Mouse (Mus musculus) intestine, embryonic 16.5 days (tissue): ENCODE data around the gene Nup155. TPM values are rescaled to one million over a fixed set of nuclear protein-coding genes. Genes with fewer than 3 reads are reported as not detected.
"Not testable (repeated sequence)": the region's sequence is repeated elsewhere in the genome, so short reads cannot be mapped to it uniquely, and the experiment has no call there.

Experiments used
- ATAC-seq: fragments of 200-750 bp; cut with Nextera tagmentation; 2 replicates; pipeline ENCODE4 v1.8.0; 2017; ENCODE audit warnings: moderate TSS enrichment, moderate library complexity
- H3K27ac ChIP-seq: fragments of 300-500 bp; sonication (generic); 2 replicates; pipeline ENCODE4 v1.5.1; 2014; ENCODE audit warnings: mild to moderate bottlenecking, low read length
- H3K27me3 ChIP-seq: fragments of 300-500 bp; sonication (generic); replicated peaks from 2 replicates; pipeline ENCODE4 v1.6.1; 2014; ENCODE audit warnings: low read length, control low read depth, mixed read lengths; ENCODE audit not compliant: control insufficient read depth, insufficient read depth
- H3K36me3 ChIP-seq: fragments of 300-500 bp; sonication (generic); 2 replicates; pipeline ENCODE4 v1.6.1; 2014; ENCODE audit warnings: low read length, control low read depth; ENCODE audit not compliant: control insufficient read depth, insufficient read depth
- H3K4me1 ChIP-seq: fragments of 300-500 bp; sonication (generic); 2 replicates; pipeline ENCODE4 v1.6.1; 2014; ENCODE audit warnings: low read length, control low read depth, mixed read lengths; ENCODE audit not compliant: control insufficient read depth, insufficient read depth
- H3K4me2 ChIP-seq: fragments of 300-500 bp; sonication (generic); 2 replicates; pipeline ENCODE4 v1.6.1; 2014; ENCODE audit warnings: low read depth, low read length, control low read depth
- H3K4me3 ChIP-seq: fragments of 300-500 bp; sonication (generic); 2 replicates; pipeline ENCODE4 v1.5.1; 2014; ENCODE audit warnings: mild to moderate bottlenecking, low read length
- H3K9ac ChIP-seq: fragments of 300-500 bp; sonication (generic); 2 replicates; pipeline ENCODE4 v1.6.1; 2014; ENCODE audit warnings: low read depth, low read length
- H3K9me3 ChIP-seq: fragments of 300-500 bp; sonication (generic); 2 replicates; pipeline ENCODE4 v1.6.1; 2016; ENCODE audit warnings: low read length, control low read depth; ENCODE audit not compliant: control insufficient read depth
- WGBS: fragments of 180-500 bp; shearing (Covaris S2); extraction: QIAGEN DNeasy Blood & Tissue Kit; methylation state at CpG from one replicate; pipeline ENCODE4 v1.1.7; 2014; 5-methylcytosine and 5-hydroxymethylcytosine counted together
- polyA plus RNA-seq: library from polyadenylated mRNA; unstranded; fragments of >200 nt; fragmentation: Nextera tagmentation; extraction: Ambion mirVana; gene quantifications from 2 replicates; pipeline ENCODE4 v1.2.1, GENCODE M21; 2015

Nup155 gene
- 11.0 and 11.9 TPM in 2 replicates for polyA plus RNA-seq

GRCm38 (mm10) chr15:8108966-8109743, at the start of gene Nup155:
Gene Nup155, plus strand, starts transcription at chr15:8109273.
- Histone ChIP-seq H3K4me1 (peaks cover 9% of the 10 kb centered on the region), H3K4me2 (peak within 1 kb of the TSS; percentile 82), H3K27ac (peak within 1 kb of the TSS; percentile 64), H3K4me3 (peak within 1 kb of the TSS; percentile 66), H3K27me3 (no peaks in the 10 kb centered on the region), H3K9me3 (no peaks in the 10 kb centered on the region), H3K36me3 (peaks cover 4% of the 10 kb centered on the region; the same call in 1 of the 2 replicates), H3K9ac (peak within 1 kb of the TSS; percentile 77)
- peak; percentile 98 for ATAC-seq
- WGBS = under 1% methylated on average over 52 of the region's 54 CpGs

GRCm38 (mm10) chr15:8065221-8065620, 43.9 kb upstream of the Nup155 start:
- Histone ChIP-seq H3K27me3 (no peaks in the 10 kb centered on the region), H3K9ac (no peak overlapping the region), H3K27ac (no peak overlapping the region), H3K9me3 (no peaks in the 10 kb centered on the region), H3K4me3 (no peak overlapping the region), H3K36me3 (no peaks in the 10 kb centered on the region), H3K4me1 (no peaks in the 10 kb centered on the region), H3K4me2 (no peak overlapping the region)
- ATAC-seq = no peak
- WGBS = 68% methylated on average over 6 of the region's 6 CpGs

DNA sequence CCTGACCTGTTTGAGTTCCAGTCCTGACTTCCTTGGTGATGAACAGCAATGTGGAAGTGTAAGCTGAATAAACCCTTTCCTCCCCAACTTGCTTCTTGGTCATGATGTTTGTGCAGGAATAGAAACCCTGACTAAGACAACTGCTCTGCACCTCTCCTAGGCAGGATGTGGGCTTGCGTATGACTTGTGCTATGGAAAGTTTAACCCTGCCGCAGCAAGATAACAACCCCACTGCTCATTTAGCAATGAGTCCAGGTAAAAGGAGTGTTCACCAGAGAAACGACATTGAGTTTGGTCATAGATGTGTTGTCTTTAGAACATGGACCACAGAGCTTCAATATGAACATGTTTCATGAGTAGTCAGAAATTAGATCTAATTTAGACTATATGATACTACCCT, 35.9 kb upstream of the Nup155 start:
- H3K4me2 ChIP-seq, H3K9ac ChIP-seq, ATAC-seq, H3K27me3 ChIP-seq, H3K27ac ChIP-seq, H3K4me3 ChIP-seq, H3K4me1 ChIP-seq, H3K36me3 ChIP-seq, H3K9me3 ChIP-seq: not testable (repeated sequence)
- WGBS = 96% methylated on average over 3 of the region's 3 CpGs

DNA sequence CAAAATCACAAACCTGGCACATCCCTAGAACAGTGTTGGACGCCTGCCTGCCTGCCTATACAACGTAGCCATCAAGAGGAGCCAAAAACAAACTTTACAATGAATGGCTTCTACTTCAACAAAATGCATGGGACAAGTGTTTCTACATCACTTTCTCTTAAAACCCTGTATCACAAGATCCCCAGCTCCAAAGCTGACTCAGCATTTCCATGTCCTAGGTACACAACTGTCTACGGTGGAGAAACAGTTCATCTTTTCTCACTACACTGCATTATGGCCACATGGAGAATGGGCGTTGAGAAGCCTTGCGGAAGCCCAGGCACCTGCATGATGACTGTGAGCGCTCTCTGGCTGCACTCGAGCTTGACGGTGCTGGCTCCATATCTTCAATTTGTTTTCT, 26.9 kb upstream of the Nup155 start:
- no peak overlapping the region for H3K4me2 ChIP-seq
- H3K4me3 ChIP-seq = no peak overlapping the region
- no peaks in the 10 kb centered on the region for H3K27me3 ChIP-seq
- H3K36me3 ChIP-seq = peaks cover 9% of the 10 kb centered on the region; the same call in 1 of the 2 replicates
- H3K9ac ChIP-seq = no peak overlapping the region
- H3K9me3 ChIP-seq = no peaks in the 10 kb centered on the region
- 93% methylated on average over 8 of the region's 8 CpGs for WGBS
- H3K27ac ChIP-seq = no peak overlapping the region
- ATAC-seq = no peak
- no peaks in the 10 kb centered on the region for H3K4me1 ChIP-seq

- Histone ChIP-seq H3K27me3 (no peaks in the 10 kb centered on the region), H3K9me3 (no peaks in the 10 kb centered on the region), H3K9ac (no peak overlapping the region), H3K27ac (no peak overlapping the region), H3K4me2 (no peak overlapping the region), H3K4me3 (no peak overlapping the region), H3K4me1 (no peaks in the 10 kb centered on the region), H3K36me3 (no peaks in the 10 kb centered on the region)
- ATAC-seq = no peak
- WGBS = 95% methylated on average over 4 of the region's 4 CpGs
Observed at GRCm38 (mm10) chr15:8087293-8087692, 21.8 kb upstream of the Nup155 start.

DNA sequence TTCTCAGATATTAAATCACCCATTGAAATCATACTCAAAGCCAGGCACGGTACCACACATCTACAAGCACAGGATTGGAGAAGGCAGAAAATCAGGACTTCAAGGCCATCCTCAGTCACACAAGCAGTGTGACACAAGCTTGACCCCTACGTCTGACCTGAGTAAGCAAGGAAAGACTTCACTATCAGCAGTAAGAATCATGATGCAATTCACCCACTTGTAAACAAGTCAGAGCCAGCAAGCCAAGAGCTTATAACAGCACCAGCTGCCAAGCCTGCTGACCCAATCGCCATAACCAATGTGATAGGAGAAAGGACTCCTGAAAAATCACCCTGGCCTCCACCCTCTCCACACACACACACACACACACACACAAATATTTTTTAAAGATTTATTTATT, 20.4 kb upstream of the Nup155 start:
- no peak overlapping the region for H3K9ac ChIP-seq
- peak; percentile 70; the same call in 1 of the 2 replicates for ATAC-seq

DNA sequence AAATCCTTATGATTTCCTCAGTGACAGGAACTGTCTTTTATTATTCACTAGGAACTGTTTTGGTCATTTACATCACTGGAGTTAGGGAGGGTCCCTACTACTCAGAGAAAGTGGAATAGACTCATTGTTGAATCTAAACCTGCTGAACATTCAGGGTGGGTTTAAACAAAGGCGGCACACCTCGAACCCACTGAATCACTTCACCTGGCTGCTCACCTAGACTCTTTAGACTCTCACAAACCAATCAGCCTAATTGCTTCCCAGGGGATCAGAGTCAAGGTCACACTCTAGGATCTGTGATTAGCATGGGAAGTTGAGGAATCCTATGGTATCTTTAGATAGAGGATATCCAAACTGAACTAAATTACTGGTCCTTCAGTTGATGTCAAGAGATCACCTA, 18.4 kb upstream of the Nup155 start:
- Histone ChIP-seq H3K4me1 (no peaks in the 10 kb centered on the region), H3K27me3 (no peaks in the 10 kb centered on the region), H3K4me3 (no peak overlapping the region), H3K9me3 (no peaks in the 10 kb centered on the region), H3K9ac (no peak overlapping the region), H3K4me2 (no peak overlapping the region), H3K27ac (no peak overlapping the region), H3K36me3 (no peaks in the 10 kb centered on the region)
- 95% methylated on average over 2 of the region's 2 CpGs for WGBS
- ATAC-seq = no peak

More for the DNA sequence above, 20.4 kb upstream of the Nup155 start:
- no peak overlapping the region for H3K4me3 ChIP-seq
- no peaks in the 10 kb centered on the region for H3K9me3 ChIP-seq
- no peaks in the 10 kb centered on the region for H3K27me3 ChIP-seq
- H3K4me1 ChIP-seq = no peaks in the 10 kb centered on the region
- H3K36me3 ChIP-seq = no peaks in the 10 kb centered on the region
- H3K4me2 ChIP-seq = no peak overlapping the region
- 60% methylated on average over 3 of the region's 3 CpGs for WGBS
- H3K27ac ChIP-seq = no peak overlapping the region

- H3K4me3 ChIP-seq, H3K27ac ChIP-seq, H3K4me2 ChIP-seq, H3K9ac ChIP-seq, H3K4me1 ChIP-seq, ATAC-seq, H3K27me3 ChIP-seq, H3K9me3 ChIP-seq, H3K36me3 ChIP-seq: not testable (repeated sequence)
- 79% methylated on average over 1 of the region's 1 CpGs for WGBS
Observed at GRCm38 (mm10) chr15:8092668-8093067, 16.4 kb upstream of the Nup155 start.

GRCm38 (mm10) chr15:8097853-8098252, 11.2 kb upstream of the Nup155 start:
- 25% methylated on average over 7 of the region's 7 CpGs for WGBS

More at GRCm38 (mm10) chr15:8097853-8098252, 11.2 kb upstream of the Nup155 start:
- H3K4me2 ChIP-seq = no peak overlapping the region
- no peaks in the 10 kb centered on the region for H3K36me3 ChIP-seq
- H3K27me3 ChIP-seq = no peaks in the 10 kb centered on the region
- no peak for ATAC-seq
- no peak overlapping the region for H3K9ac ChIP-seq
- H3K9me3 ChIP-seq = no peaks in the 10 kb centered on the region
- no peak overlapping the region for H3K27ac ChIP-seq
- peak overlapping the region; percentile 0; the same call in 1 of the 2 replicates for H3K4me3 ChIP-seq
- no peaks in the 10 kb centered on the region for H3K4me1 ChIP-seq
